ENCODE assay signal across 8 mouse cellular contexts in the genomic region with DNA sequence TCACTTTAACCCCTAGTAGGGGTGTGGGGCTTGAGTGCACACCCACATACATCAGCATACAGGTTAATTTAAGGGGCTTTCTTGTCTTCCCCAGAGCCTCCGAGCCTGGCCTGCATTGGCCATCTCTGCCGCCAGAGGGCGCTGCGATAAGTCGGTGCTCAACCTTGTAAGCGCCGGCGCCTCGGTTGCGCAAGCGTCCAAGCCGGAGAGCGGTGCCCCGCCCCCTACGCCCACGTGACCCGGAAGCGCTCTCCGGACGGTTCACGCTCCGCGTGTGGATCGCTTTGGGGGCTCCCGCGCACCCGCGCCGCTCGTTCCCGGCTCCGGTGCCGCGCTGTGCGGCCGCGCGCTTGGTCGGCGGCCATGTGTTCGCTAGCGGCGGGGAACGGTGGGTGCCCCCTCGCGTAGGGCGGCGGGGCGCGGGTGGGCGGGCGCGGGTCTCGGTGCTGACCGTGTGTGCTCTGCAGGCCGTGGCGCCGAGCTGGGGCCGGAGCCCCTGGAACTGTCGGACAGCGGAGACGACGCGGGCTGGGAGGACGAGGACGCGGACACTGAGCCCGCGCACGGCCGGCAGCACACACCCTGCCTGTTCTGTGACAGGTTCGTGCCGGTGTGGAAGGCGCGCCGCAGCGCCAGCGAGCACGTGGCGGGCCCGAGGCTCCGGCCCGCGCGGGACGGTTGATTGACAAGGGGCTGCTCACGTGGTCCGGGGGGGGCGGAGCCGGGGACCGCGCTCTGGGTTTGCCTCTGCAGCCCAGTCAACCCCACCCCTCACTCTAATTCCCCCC. TPM values are rescaled to one million over a fixed set of nuclear protein-coding genes. Genes with fewer than 3 reads are reported as not detected.
A peak's percentile ranks its signal among the peaks of the same experiment; 100 is the strongest.
DNase-seq lines count a peak whose midpoint lies in the region; ATAC-seq lines count a peak whose summit lies in the region.

A gene (plus strand): TSS at position 233 of the 788 bp plus-strand sequence.

- ATAC-seq in hindbrain, embryonic 13.5 days (ENCODE audit: low FRiP score), result peak; percentile 96

- H3K36me3 ChIP-seq in hindbrain, embryonic 13.5 days, result peaks cover 18% of the 10 kb centered on the region

- DNase-seq in Muller cell, postnatal 12 days (ENCODE audit: inconsistent ontology term), result peak; percentile 96
- DNase-seq in cerebellum, adult 9-11 months, result peak; percentile 97
- peak; percentile 96 to 99 for DNase-seq in frontal cortex, postnatal 10 days (ENCODE audit: low spot score in 2 of 2)
- peak; percentile 98 to 100 for DNase-seq in layer of hippocampus, postnatal 25 days (ENCODE audit: extremely low spot score in 1 of 2, low spot score in 1 of 2)
- peak; percentile 96 for DNase-seq in lung, postnatal 25 days (ENCODE audit: low spot score)
- DNase-seq in retina, embryonic 14.5 days (ENCODE audit: low spot score), result peak; percentile 98
- peak; percentile 100 for DNase-seq in thymus, postnatal 4 days

- no peaks in the 10 kb centered on the region for H3K9me3 ChIP-seq in hindbrain, embryonic 13.5 days

- peak within 1 kb of the TSS; percentile 81 for H3K9ac ChIP-seq in hindbrain, embryonic 13.5 days

- peak within 1 kb of the TSS; percentile 88 for H3K27ac ChIP-seq in hindbrain, embryonic 13.5 days

- H3K4me2 ChIP-seq in hindbrain, embryonic 13.5 days, result peak within 1 kb of the TSS; percentile 65

- H3K4me3 ChIP-seq in hindbrain, embryonic 13.5 days, result peak within 1 kb of the TSS; percentile 66

- H3K27me3 ChIP-seq in hindbrain, embryonic 13.5 days, result peaks cover 14% of the 10 kb centered on the region

- under 1% methylated on average over 77 of the region's 92 CpGs for whole genome bisulfite sequencing in hindbrain, embryonic 13.5 days

- H3K4me1 ChIP-seq in hindbrain, embryonic 13.5 days (replicated peaks), result peaks cover 20% of the 10 kb centered on the region

RNA-seq across cellular contexts. Expression of the gene that starts here (rescaled TPM):
- 50.8 and 52.5 TPM in 2 replicates for polyA plus RNA-seq in hindbrain, embryonic 13.5 days (2015; fragmentation: Nextera tagmentation; extraction: Ambion mirVana)
- total RNA-seq in layer of hippocampus, postnatal 25 days (2021), result 10 to 100 TPM; 30.4 to 32.5 TPM

Comparison
In these comparisons a context has a peak if more than half of its experiments do, and no peak if none do; other contexts are left out.
1. Peak in every context shown above with its lines: DNase-seq, ATAC-seq, H3K4me3 ChIP-seq and H3K27ac ChIP-seq.